Mouse (Mus musculus): ENCODE measurements around the gene Olfr368. TPM values are rescaled to one million over a fixed set of nuclear protein-coding genes. Genes with fewer than 3 reads are reported as not detected.

The Olfr368 gene
- total RNA-seq (2021) = not detected

DNA sequence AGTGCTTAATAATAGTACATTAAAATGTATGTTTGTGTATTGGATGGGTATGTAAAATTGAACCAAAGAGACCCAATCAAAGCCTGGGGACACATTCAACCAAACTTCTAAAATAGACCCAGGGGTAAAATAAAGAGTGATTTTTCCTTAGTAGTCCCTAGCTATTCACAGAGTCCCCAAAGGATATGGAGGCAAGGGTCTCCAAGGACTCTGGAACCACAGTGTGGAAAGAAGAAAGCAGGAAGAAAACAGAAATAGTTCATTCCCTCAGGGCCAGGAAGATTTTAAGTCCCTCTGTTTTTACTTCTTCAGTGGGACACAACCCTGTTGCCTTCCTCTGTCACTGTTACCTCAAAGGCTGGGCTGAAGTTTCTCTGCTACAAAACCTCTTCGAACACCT, at the start of gene Olfr368:
Olfr368 (plus strand) TSS at position 301 of the 400 bp plus-strand sequence.
- intact Hi-C loops (cut with DNase I) = no loop called here
- DNase-seq (ENCODE audit: low spot score in 2 of 2) = no peak

DNA sequence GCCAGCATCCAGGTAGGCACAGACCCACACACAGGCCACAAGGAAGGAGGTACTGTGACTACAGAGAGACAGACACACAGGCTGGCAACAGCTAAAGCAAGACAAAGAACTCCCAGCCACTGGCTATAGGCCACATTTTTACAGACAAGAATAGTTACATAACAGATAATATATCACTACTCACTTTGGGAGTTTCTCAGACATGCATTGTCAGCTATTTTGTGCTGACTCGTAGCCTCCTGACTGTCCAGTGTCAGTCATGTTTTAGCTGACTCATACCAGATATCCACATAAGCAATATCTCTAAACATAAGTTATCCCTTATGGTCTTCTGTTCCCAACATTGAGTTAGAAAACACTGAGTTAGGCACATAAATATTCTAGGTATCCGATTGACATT, 7.0 kb downstream of the Olfr368 start:
- intact Hi-C loops (cut with DNase I) = loop anchor here (10.0 kb wide), 2 partner anchors 1119 to 1329 kb away; no protein-coding TSS in a partner anchor
- no peak for DNase-seq (ENCODE audit: low spot score in 2 of 2)

DNA sequence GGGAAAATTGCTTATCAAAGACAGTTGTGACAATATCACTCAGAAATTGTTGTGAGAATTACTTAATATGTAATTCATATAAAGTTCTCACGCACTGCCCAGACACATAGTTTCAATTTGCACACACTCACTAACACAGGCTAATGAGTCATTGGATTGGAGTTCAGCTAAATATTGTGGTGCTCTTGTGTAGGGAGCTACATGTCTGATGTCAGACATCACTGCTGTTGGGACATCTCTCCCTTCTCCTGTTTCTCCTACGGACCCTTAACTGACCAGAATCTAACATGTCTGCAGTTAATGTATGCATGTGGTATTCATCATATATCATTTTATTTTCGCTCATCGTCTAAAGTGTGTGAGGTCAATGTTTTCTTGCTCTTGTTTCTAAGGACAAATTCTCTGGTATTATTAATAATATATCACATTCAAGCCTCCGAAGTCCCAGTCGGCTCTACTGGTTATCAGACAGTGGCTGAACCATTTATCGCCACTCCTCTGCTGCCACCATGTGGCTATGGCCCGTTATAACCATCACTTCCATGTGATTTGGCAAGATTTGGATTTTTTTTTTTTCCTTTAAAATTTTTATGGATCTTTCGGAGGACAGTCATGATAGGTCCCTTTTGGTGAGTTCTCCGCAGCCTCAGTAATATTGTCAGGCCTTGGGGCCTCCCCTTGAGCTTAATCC, 12.3 kb downstream of the Olfr368 start:
- peak; percentile 51 to 60 for DNase-seq (ENCODE audit: low spot score in 2 of 2)
- intact Hi-C loops (cut with DNase I) = loop anchor here (10.0 kb wide), 2 partner anchors 1124 to 1334 kb away; no protein-coding TSS in a partner anchor

DNA sequence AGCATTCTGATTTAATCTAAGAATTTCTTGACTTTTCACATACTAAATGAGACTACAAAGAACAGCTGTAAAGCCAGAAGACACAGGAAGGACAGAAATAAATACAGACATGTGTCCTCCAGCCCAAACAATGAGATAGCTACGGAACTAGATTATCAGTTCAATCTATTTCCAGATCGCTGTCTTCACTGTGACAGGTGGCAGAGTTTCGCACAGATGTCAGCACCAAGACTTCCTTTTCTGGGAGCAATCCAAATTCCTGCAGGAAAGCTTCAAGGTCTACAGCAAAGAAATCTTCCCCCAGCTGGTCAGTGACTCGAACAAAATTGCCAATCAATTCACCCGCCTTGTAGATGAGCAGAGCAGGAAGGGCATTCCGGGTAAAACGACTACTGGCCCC, 25.4 kb downstream of the Olfr368 start:
- peak; percentile 44 to 81 for DNase-seq (ENCODE audit: low spot score in 2 of 2)

DNA sequence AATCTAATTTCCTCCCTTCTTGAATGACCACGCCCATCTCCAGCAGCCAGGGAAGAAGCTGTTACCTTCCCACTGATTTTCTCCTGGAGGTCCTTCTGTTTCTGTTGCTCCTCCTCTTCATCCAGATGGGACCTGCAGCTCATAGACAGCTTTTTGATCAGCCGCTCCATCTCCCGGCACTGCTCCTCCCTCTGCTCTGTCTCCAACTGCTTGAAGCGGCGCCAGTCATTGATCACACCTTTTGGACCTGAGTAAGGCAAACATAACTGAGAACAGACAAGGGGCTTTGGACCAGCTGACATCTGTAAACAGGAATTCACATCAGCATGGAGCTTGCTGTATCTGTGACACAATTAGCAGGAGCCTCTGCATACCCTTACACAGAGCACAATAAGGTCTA, 29.3 kb downstream of the Olfr368 start:
- DNase-seq (ENCODE audit: low spot score in 2 of 2) = no peak
- intact Hi-C loops (cut with DNase I) = no loop called here

More for the DNA sequence above, 25.4 kb downstream of the Olfr368 start:
- intact Hi-C loops (cut with DNase I) = no loop called here

DNA sequence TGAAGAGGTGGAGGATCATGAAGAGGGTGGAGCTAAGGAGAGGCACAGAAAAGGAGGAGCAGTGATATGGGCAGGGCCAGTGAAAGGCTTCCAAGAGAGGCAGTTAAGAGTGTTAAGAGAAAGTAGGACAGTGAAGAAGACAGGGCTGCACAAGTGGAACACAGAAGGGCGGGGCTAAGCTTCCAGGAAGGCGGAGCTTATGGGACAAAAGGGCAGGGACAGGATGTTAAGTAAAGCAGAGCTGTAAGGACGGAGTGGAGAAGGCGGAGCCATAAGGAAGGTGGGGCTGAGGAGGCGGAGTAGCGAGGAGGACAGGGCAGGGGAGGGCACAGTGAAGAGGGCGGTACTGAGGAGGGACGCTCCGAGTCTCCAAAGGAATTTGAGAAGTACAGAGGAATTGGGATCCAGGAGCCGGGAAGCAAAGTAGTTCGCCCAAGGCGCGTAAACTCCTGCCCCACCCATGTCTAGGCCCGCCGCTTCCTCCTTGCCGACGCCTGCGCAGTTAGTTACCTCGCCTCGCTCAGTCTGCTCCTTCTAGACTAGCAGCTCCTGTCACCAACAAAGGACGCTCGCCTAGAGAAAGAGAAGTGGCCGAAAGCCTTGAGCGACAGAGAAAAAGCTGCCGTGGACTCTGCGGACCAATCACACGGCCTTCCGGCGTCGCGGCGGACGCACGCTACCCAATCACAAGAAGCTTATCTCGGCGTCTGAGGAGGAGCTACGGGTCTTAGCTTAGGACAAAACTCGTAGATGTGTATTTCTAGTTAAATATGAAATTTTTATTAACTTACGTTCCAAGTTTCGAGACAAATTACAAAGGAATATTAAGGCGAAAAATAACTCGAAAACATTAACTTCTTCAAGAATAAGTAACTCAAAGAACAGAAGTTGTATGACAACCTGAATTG, 32.6 kb downstream of the Olfr368 start, which contains the start of gene Pdcl:
Pdcl (minus strand) TSS at position 700 of the 908 bp plus-strand sequence.
- DNase-seq (ENCODE audit: low spot score in 2 of 2) = peak; percentile 91 to 95
- intact Hi-C loops (cut with DNase I) = no loop called here

DNA sequence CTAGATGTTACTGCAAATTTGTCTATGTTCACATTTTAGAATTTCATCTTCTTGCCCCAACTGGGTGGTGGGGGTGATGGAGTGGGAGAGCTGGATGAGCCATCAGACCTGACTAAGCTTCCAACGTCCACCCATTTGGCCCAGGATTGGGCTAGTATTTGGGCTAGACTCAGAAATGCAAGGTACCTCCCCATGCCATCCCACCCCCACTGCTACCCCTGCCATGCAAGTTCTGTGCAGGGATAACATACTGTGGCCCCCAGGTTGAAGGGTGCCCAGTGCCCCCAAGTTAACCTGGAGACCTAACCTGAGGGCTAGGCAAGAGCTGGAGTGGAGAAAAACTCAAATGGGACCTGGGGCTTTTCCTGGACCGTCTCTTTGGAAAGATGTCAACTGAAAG, 33.6 kb downstream of the Olfr368 start:
- intact Hi-C loops (cut with DNase I) = no loop called here
- no peak for DNase-seq (ENCODE audit: low spot score in 2 of 2)

DNA sequence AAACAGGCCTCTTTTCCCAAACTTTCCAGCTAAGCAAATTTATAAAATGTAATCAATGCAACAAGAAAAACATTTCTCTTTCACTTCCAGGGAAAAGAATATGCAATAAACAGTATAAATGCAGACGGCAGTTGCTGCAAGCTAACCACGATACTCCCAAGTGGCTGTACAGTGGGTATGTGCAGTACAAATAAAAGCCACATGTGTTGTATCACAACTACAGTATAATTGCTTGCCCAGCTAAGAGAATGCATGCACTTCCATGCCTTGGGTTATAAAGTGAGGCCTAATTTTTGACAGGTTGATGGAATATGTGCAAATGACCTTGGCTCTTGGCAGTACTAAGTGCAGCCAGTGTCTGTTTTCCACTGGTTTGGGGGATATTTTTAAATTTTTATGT, 44.3 kb downstream of the Olfr368 start:
- DNase-seq (ENCODE audit: low spot score in 2 of 2) = no peak
- intact Hi-C loops (cut with DNase I) = no loop called here

DNA sequence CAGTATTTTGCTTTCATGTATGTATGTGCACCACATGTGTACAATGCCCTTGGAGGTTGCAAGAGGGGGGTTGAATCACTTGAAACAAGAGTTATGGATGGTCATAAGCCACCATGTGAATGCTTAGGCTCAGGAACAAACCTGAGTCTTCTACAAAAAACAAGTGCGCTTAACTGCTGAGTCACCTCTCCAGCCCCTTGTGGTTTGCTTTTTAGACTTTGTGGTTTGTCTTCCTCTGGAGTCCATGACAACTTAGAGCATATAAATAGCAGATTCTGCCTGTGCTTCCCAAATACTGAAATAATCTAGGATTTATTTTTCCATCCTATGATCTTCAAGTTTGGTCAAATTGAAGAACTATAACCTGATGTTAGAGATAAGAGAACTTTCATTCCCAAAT, 49.7 kb downstream of the Olfr368 start:
- intact Hi-C loops (cut with DNase I) = no loop called here
- DNase-seq (ENCODE audit: low spot score in 2 of 2) = no peak

DNA sequence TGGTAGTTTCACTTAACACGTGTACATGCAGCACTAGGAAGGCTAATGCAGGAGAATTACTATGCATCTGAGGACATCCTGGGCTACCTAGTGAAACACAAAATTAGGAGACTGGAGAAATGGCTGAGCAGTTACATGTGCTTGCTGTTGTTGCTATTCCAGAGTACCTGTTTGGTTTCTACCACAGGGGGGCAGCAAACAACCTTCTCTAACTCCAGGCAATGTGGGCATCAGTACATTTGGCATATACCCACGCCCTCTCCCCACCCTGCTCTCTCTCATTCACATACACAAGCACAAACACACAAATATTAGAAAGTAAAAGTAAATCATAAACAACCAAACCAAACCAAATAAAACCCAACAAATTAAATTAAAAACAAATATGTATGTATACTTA, 53.9 kb downstream of the Olfr368 start:
- intact Hi-C loops (cut with DNase I) = loop anchor here (5.0 kb wide), 1 partner anchor 107 kb away; no protein-coding TSS in a partner anchor
- DNase-seq (ENCODE audit: low spot score in 2 of 2) = peak; percentile 57 to 65

Other genes with a start within 250 kb of the Olfr368 start
- not detected for gene Olfr361, start 237.2 kb upstream of the Olfr368 start, total RNA-seq (2021)
- gene Olfr362, start 208.6 kb upstream of the Olfr368 start, total RNA-seq (2021) = not detected
- gene Olfr364-ps1, start 187.2 kb upstream of the Olfr368 start, total RNA-seq (2021) = not detected
- gene Olfr365, start 138.3 kb upstream of the Olfr368 start, total RNA-seq (2021) = not detected
- not detected for gene Olfr366, start 114.9 kb upstream of the Olfr368 start, total RNA-seq (2021)
- gene Pdcl, start 32.8 kb downstream of the Olfr368 start, total RNA-seq (2021) = 10 to 100 TPM; 23.8 to 26.3 TPM
- 10 to 100 TPM; 84.5 to 97.3 TPM for gene Rc3h2, start 96.4 kb downstream of the Olfr368 start, total RNA-seq (2021)
- gene Zbtb26, start 116.6 kb downstream of the Olfr368 start, total RNA-seq (2021) = 10 to 100 TPM in 1 of 2 experiments, 1 to 10 TPM in 1; 9.7 to 10.4 TPM
- gene Zbtb6, start 116.7 kb downstream of the Olfr368 start, total RNA-seq (2021) = 10 to 100 TPM; 14.1 TPM
- gene Rabgap1, start 116.8 kb downstream of the Olfr368 start, total RNA-seq (2021) = 10 to 100 TPM; 94.7 to 96.2 TPM
- 1 to 10 TPM; 5.7 to 7.5 TPM for gene Gpr21, start 189.8 kb downstream of the Olfr368 start, total RNA-seq (2021)